Mouse (Mus musculus) retina, adult 2 months (tissue): ENCODE data around the gene Trak1.

ENCODE experiments used
- DNase-seq: peaks from one replicate; pipeline ENCODE4 v3.0.0-alpha.2; 2012; ENCODE audit warnings: low read depth, low spot score

The Trak1 gene

DNA sequence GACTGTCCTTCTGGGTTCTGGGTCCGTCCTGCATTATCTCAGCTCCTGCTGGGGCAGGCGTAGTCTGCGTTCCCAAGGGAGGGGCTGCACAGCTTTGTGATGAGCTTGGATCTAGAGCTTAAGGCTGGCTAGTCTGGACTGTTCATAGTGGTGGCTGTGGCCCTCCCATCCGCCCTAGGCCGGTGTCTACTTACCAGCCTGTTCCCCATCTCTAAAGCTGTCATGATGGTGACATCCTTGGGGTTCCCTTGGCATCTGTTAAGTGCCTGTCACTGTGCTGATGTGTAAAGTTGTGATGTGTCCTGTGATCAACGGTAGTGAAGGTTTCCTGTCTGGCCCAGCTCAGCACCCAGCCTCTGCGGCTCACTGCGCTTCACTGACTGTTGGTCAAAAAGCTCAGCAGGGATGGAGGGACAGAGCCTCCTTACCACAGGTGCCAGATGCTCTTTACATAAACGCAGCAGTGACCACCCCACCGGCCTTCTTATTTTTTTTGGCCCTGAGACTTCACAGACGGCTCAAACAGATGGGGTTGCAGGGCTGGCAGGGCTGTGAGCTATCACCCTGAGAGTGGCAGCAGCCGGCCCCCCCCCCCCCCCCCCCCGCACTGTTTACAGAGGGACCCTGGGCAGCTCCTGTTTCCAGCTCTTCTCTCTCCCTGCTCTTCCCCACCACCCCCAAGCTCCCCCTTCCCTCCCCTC is 74.8 kb downstream of the Trak1 start:
- DNase-seq: no peak

GRCm38 (mm10) chr9:121373107-121373506 is 75.8 kb downstream of the Trak1 start:
- DNase-seq: no peak

DNA sequence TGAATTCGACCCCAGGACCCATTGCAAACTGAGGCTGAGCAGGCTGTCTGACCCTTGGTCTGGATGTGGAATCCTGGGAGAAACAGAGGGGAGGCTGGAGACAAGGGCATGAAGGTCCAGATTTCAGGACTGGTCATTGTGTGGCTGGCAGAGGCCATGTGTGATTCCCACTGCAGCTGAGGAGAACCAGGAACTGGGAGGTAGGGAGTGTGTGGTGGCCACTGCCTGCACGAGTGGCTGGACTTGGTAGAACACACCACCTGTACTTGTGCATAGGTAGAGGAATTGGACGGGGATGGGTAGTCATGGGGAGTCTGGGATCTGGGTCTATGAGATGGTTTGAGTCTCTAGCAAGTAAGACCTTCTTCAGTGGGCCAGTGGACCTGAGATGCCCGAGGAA is 76.2 kb downstream of the Trak1 start:
- DNase-seq: no peak

- DNase-seq: peak; percentile 60
These were observed 77.0 kb downstream of the Trak1 start for GRCm38 (mm10) chr9:121374076-121374863.

GRCm38 (mm10) chr9:121374864-121375255 is 77.6 kb downstream of the Trak1 start:
- DNase-seq: no peak

DNA sequence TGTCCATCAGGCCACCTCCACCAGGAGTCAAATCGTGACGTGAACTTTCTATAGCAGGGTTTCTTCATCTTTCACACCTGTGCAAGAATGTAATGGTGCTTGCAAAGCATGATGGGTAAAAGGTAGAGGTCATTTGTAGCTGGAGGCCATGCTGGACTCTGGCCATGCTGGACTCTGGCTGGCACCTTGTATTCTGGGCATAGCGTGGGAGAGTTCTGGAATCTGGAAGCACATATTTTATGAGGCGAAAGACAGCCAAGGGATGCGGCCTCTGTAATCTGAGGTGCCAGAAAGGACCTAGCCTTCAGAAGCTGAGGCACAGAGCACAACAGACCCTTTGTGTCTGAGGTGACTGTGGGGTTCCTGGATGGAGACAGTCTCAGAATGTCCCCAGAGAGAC is 78.8 kb downstream of the Trak1 start:
- no peak for DNase-seq

DNA sequence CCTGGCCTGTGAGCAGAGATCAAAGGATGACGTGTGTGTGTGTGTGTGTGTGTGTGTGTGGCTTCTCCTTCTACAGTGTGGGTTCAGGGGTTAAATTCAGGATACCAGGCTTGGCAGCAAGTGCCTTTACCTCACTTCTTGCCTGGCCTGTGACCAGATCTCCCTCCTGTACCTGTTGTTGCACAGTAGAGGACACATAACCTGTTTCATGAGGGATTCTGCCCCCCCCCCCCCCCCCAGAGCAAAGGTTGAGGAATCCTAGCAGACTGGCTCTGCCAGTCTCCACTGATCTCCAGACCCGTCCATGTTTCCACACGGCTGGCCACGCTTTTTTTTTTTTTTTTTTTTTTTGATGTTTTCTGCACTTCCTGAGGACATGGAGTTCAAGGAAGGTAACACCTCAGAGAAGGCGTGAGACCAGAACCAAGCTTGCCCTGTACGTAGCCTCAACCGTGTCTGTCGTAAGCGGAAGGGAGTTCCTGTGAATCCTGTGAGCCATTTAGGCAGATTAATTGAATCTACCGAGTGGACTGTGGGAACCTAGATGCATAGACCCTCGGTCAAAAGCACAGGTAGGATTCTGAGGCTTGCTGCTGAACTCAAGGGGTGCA is 83.1 kb downstream of the Trak1 start:
- no peak for DNase-seq

DNA sequence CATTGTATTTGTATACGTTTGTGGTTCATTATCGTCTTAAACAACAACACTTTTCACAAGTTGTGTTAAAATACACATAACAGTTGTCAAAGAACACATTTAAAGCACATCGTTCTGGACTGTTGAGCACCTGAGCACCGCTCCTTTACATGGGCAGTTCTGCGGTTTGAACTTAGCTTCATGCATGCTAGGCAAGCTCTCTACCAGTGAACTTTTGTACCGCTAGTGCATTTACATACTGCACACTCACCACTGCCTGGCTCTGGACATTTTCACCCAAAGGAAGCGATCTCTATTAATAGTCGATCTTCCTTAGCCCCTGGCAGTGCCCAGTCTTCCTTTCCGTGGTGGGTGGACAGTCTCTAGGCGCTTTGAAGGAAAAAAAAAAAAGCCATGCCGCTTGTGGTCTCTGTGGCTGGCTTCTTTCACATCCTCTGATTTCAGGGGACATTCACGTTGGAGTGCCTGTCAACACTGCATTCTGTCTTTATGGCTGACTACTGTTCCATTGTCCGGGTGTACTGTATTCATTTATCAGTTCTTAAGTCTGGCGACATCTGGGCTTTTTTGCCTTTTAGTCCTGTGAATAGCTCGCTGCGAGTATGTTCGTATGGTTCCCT is 84.5 kb downstream of the Trak1 start:
- no peak for DNase-seq

DNA sequence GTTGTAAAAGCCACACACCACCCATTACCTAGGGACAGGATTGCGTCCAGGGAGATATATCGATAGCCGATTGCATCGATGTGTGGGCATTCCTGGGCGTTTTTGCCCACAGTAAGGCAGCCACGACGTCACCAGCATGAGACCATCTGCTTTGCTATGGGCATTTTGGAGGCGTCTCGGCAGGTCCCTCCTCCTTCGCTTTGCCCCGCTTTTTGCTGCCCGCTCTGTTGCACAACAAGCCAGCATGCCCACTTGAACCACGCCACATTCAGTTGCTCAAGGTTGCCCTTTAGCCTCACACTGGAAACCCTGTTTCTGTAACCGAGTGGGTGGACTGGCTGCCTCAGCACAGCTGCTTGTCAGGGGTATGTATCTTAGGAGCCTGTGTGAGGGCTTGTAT is 85.3 kb downstream of the Trak1 start:
- DNase-seq: no peak

GRCm38 (mm10) chr9:121383180-121383586 is 85.9 kb downstream of the Trak1 start:
- peak; percentile 86 for DNase-seq

DNA sequence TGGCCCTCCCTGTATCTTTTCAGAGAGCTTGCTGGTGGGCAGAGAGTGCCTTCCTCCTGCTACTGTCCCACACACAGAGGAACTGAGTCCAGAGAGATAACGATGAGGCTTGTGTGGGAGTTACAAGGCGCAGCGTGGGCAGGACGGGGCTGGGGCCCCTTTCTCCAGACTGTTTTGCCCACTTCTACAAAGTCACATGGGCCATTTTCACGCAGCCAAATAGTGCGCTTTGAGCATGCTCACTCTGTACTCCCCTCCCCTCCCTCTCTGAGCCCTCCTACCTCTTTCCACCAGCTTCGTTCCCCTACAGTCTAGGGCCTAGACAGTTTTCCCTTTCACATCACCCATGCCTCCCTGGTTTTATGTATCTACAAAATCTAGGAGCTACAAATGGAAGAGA is 87.3 kb downstream of the Trak1 start:
- no peak for DNase-seq

GRCm38 (mm10) chr9:121385091-121385748 is 87.9 kb downstream of the Trak1 start:
- DNase-seq: peak; percentile 75

GRCm38 (mm10) chr9:121385749-121386350 is 88.5 kb downstream of the Trak1 start:
- DNase-seq: no peak

DNA sequence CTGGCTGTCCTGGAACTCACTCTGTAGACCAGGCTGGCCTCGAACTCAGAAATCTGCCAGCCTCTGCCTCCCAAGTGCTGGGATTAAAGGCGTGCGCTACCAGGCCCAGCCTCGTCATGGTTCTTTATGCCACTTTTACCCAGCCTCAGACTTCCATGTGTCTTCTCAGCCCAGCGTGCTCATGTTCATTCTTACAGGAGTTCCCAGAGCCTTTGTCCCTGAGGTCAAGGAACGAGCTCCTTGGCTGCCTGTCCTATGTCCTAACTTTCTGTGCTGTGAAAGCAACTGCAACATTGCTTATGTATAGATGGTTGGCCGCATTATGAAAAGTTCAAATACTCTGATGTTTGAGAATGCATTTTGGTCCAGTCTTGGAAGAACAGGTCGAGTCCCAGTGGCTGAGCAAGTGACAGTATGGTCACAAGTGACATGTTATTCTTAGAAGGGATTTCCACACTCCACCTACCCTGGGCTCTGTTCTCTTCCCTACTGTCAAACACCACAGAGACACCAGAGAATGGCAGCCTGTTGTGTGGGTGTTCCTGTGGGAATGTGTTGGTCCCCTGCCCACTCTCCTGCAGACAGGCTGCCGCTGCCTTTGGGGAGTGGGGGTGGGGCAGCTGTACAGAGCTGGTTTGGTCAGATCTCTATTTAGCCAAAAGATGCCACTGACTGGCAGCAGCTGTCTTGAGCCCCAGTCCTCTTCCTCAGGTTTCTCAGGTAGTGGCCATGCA is 90.4 kb downstream of the Trak1 start:
- no peak for DNase-seq

DNA sequence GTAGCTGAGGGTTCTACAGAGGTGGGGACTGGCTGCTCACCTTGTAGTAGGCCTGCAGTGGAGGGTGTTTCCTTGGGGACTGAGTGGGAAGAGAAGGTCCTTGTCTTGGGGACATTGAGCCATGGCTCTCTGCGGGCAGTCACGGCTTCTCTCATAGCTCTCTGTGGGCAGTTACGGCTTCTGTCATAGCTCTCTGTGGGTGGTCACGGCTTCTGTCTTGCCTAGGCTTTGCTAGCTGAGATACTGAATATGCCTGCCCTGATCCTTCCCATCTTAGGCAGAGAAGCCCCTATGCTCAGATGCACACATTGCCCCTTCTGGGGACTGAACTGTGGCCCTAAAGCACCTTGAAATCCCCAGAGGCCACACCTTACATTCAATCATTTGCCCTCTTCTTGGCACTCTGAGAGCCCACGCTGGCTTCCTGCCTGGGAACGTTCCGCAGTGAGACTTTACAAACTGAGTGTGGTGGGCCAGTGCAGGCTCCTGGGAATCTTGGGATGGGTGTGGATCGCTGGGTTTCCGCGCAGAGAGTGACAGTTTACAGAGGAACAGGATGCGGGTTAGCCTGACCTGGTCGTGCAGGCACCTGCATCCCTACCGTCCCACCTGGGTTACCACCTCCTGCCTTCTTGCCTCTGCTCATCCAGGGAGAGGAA is 91.1 kb downstream of the Trak1 start:
- no peak for DNase-seq

- DNase-seq: no peak
These were observed 92.0 kb downstream of the Trak1 start for GRCm38 (mm10) chr9:121389258-121389657.

DNA sequence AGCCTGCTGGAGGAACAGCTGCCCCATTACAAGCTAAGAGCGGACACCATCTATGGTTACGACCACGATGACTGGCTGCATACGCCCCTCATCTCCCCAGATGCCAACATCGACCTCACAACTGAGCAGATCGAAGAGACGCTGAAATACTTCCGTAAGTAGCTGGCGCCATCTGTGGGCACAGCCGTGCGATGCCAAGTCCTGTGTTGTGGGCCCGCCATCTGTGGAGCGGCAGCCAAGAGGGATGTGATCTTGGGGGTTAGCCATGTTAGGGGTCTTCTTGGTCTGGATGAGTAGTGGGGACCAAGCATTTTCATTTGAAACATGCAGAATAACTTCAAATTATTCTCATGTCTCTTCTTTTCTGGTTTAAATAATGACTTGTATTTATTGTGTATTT is 94.6 kb downstream of the Trak1 start:
- no peak for DNase-seq

- peak; percentile 77 for DNase-seq
These were observed 95.1 kb downstream of the Trak1 start for GRCm38 (mm10) chr9:121392427-121392826.

- DNase-seq: no peak
These were observed 95.8 kb downstream of the Trak1 start for GRCm38 (mm10) chr9:121393104-121393503.

DNA sequence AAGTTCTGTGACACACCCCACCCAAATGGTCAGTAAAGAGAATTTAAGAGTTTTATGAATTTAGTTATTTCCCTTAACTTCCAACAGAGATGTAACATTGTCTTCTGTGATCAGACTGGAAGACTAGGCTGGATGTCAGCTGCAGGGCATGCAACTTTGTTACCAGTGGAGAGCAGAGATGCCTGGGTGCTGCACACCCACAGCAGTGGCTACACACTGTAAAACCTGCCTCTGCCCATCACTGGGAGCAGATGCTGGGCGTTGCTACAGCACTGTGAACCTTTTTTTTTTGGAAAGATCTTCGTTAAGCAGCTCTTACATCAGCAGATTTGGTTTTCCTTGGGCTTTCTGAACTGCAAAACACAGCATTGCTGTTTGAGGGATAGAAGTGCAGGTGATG is 97.6 kb downstream of the Trak1 start:
- no peak for DNase-seq
